Mouse (Mus musculus) liver, embryonic 16.5 days (tissue): Measurements from ENCODE around the gene Usp24. TPM values are rescaled to one million over a fixed set of nuclear protein-coding genes. Genes with fewer than 3 reads are reported as not detected.

ENCODE experiments used
- ATAC-seq: fragments of 200-750 bp; cut with Nextera tagmentation; 2 replicates; pipeline ENCODE4 v1.8.0; 2017; ENCODE audit warnings: low read depth, mild to moderate bottlenecking, moderate number of reproducible peaks, moderate library complexity
- H3K27ac ChIP-seq: fragments of 300-500 bp; sonication (generic); 2 replicates; pipeline ENCODE4 v1.5.1; 2014; ENCODE audit warnings: mild to moderate bottlenecking, low read length
- H3K27me3 ChIP-seq: fragments of 300-500 bp; sonication (generic); 2 replicates; pipeline ENCODE4 v1.6.1; 2014; ENCODE audit warnings: low read depth, low read length, mixed read lengths; ENCODE audit not compliant: control insufficient read depth, insufficient read depth
- H3K36me3 ChIP-seq: fragments of 300-500 bp; sonication (generic); 2 replicates; pipeline ENCODE4 v1.6.1; 2014; ENCODE audit warnings: mild to moderate bottlenecking; ENCODE audit not compliant: control insufficient read depth, insufficient read depth
- H3K4me1 ChIP-seq: fragments of 300-500 bp; sonication (generic); 2 replicates; pipeline ENCODE4 v1.6.1; 2014; ENCODE audit warnings: low read depth, low read length, mixed read lengths; ENCODE audit not compliant: control insufficient read depth
- H3K4me2 ChIP-seq: fragments of 300-500 bp; sonication (generic); 2 replicates; pipeline ENCODE4 v1.6.1; 2014; ENCODE audit warnings: low read depth, low read length, mixed read lengths
- H3K4me3 ChIP-seq: fragments of 300-500 bp; sonication (generic); 2 replicates; pipeline ENCODE4 v1.5.1; 2014; ENCODE audit warnings: low read depth, mild to moderate bottlenecking, low read length
- H3K9ac ChIP-seq: fragments of 300-500 bp; sonication (generic); 2 replicates; pipeline ENCODE4 v1.6.1; 2014; ENCODE audit warnings: low read depth, low read length
- H3K9me3 ChIP-seq: fragments of 300-500 bp; sonication (generic); replicated peaks from 2 replicates; pipeline ENCODE4 v1.6.1; 2016; ENCODE audit warnings: low read length; ENCODE audit not compliant: control insufficient read depth
- WGBS: fragments of 180-500 bp; shearing (Covaris S2); extraction: QIAGEN DNeasy Blood & Tissue Kit; methylation state at CpG from one replicate; pipeline ENCODE4 v1.1.7; 2014; ENCODE audit not compliant: insufficient replicate concordance; 5-methylcytosine and 5-hydroxymethylcytosine counted together
- polyA plus RNA-seq: library from polyadenylated mRNA; unstranded; fragments of >200 nt; fragmentation: Nextera tagmentation; extraction: Ambion mirVana; gene quantifications from 2 replicates; pipeline ENCODE4 v1.2.1, GENCODE M21; 2015

Usp24 gene
- polyA plus RNA-seq, 1 experiment from 2014 or later: 3.8 TPM

- Histone ChIP-seq H3K9me3 (no peaks in the 10 kb centered on the region), H3K27me3 (no peaks in the 10 kb centered on the region), H3K9ac (no peak overlapping the region), H3K4me1 (no peaks in the 10 kb centered on the region), H3K27ac (no peak overlapping the region), H3K4me3 (no peak overlapping the region), H3K4me2 (no peak overlapping the region), H3K36me3 (peaks cover 48% of the 10 kb centered on the region)
- 82% methylated on average over 14 of the region's 14 CpGs for WGBS
- no peak for ATAC-seq
Observed at GRCm38 (mm10) chr4:106378839-106379572, 63.0 kb downstream of the Usp24 start.

GRCm38 (mm10) chr4:106381131-106381530, 65.1 kb downstream of the Usp24 start:
- no peaks in the 10 kb centered on the region for H3K4me1 ChIP-seq
- no peaks in the 10 kb centered on the region for H3K27me3 ChIP-seq
- no peak overlapping the region for H3K27ac ChIP-seq
- H3K4me3 ChIP-seq: no peak overlapping the region
- peaks cover 51% of the 10 kb centered on the region for H3K36me3 ChIP-seq
- 70% methylated on average over 5 of the region's 5 CpGs for WGBS
- no peaks in the 10 kb centered on the region for H3K9me3 ChIP-seq
- no peak overlapping the region for H3K4me2 ChIP-seq
- ATAC-seq: no peak
- no peak overlapping the region for H3K9ac ChIP-seq

GRCm38 (mm10) chr4:106389908-106390307, 73.9 kb downstream of the Usp24 start:
- H3K4me3 ChIP-seq: no peak overlapping the region
- no peaks in the 10 kb centered on the region for H3K4me1 ChIP-seq
- no peak overlapping the region for H3K27ac ChIP-seq
- H3K9me3 ChIP-seq: no peaks in the 10 kb centered on the region
- no peak overlapping the region for H3K4me2 ChIP-seq
- ATAC-seq: no peak
- 94% methylated on average over 3 of the region's 3 CpGs for WGBS
- no peak overlapping the region for H3K9ac ChIP-seq
- no peaks in the 10 kb centered on the region for H3K27me3 ChIP-seq
- peaks cover 62% of the 10 kb centered on the region for H3K36me3 ChIP-seq

DNA sequence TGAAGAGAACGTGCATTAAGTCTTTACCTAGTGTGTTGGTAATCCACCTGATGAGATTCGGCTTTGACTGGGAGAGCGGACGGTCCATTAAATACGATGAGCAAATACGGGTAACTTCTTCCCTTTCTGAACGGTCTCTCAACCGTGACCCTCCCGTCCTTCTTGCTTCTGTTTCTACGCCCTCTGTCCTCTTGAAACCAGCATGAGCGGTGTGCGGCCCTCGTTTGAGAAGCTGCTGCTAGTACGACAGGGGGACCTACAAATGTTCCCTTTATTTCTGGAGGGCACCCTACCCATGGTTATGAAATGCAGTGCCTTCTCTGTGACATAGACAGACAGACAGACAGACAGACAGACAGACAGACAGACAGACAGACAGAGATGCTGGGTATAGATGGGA, 93.6 kb downstream of the Usp24 start:
- ATAC-seq: no peak
- no peak overlapping the region for H3K4me2 ChIP-seq
- no peaks in the 10 kb centered on the region for H3K9me3 ChIP-seq
- no peak overlapping the region for H3K9ac ChIP-seq
- H3K36me3 ChIP-seq: peaks cover 54% of the 10 kb centered on the region
- 89% methylated on average over 14 of the region's 14 CpGs for WGBS
- H3K27me3 ChIP-seq: no peaks in the 10 kb centered on the region
- no peak overlapping the region for H3K4me3 ChIP-seq
- no peaks in the 10 kb centered on the region for H3K4me1 ChIP-seq
- H3K27ac ChIP-seq: no peak overlapping the region

GRCm38 (mm10) chr4:106419256-106419655, 103.2 kb downstream of the Usp24 start:
- H3K9me3 ChIP-seq: no peaks in the 10 kb centered on the region
- H3K4me3 ChIP-seq: no peak overlapping the region
- H3K27ac ChIP-seq: no peak overlapping the region
- peaks cover 37% of the 10 kb centered on the region for H3K36me3 ChIP-seq
- H3K4me1 ChIP-seq: no peaks in the 10 kb centered on the region
- 68% methylated on average over 3 of the region's 3 CpGs for WGBS
- no peaks in the 10 kb centered on the region for H3K27me3 ChIP-seq
- no peak for ATAC-seq
- H3K4me2 ChIP-seq: no peak overlapping the region
- no peak overlapping the region for H3K9ac ChIP-seq

DNA sequence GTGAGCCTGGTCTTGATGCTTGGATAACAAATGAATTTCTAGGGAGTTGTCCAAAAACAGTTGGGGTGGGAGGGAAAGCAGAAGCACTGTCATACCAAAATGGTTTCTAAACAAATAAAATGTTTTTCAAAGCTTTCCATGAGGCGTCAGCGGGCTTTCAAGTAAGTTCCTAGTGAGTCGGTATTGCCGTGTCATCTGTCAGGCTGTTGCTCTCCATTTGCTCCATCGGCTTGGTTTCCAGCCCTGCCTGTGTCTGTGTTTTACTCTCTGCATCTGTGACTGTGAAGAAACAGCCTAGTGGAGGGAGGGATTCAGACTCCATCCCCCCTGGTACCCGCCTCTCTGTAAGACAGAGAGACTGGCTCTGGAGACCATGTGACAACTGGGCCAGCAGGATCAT, 103.8 kb downstream of the Usp24 start:
- H3K4me3 ChIP-seq: no peak overlapping the region
- no peak overlapping the region for H3K4me2 ChIP-seq
- H3K27me3 ChIP-seq: no peaks in the 10 kb centered on the region
- H3K27ac ChIP-seq: no peak overlapping the region
- no peaks in the 10 kb centered on the region for H3K9me3 ChIP-seq
- WGBS: 90% methylated on average over 6 of the region's 6 CpGs
- peaks cover 40% of the 10 kb centered on the region for H3K36me3 ChIP-seq
- no peaks in the 10 kb centered on the region for H3K4me1 ChIP-seq
- no peak for ATAC-seq
- H3K9ac ChIP-seq: no peak overlapping the region

DNA sequence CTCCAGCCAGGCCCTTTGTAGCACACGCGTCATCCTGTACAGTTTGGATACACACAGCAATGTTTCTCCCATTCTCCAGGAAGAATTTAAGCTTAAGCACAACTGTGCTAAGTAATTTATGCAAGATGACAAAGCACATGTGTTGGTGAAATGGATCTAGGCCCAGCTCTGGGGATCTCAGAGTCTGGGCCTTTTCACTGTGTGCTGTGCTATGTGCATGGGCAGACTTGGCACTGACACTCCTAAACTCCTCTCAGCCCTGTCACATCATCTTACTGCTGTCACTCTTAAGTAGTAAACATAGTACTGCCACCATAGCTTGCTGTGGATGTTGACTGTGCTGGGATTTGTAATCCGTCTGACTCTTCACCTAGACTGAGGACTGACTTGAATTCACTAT, 106.6 kb downstream of the Usp24 start:
- no peaks in the 10 kb centered on the region for H3K9me3 ChIP-seq
- H3K4me3 ChIP-seq: no peak overlapping the region
- H3K4me2 ChIP-seq: no peak overlapping the region
- H3K27ac ChIP-seq: no peak overlapping the region
- no peak for ATAC-seq
- H3K36me3 ChIP-seq: peaks cover 49% of the 10 kb centered on the region
- H3K4me1 ChIP-seq: no peaks in the 10 kb centered on the region
- whole genome bisulfite sequencing: 87% methylated on average over 3 of the region's 3 CpGs
- H3K9ac ChIP-seq: no peak overlapping the region
- H3K27me3 ChIP-seq: no peaks in the 10 kb centered on the region

GRCm38 (mm10) chr4:106424560-106424959, 108.5 kb downstream of the Usp24 start:
- H3K36me3 ChIP-seq: peaks cover 34% of the 10 kb centered on the region
- no peak for ATAC-seq
- WGBS: 73% methylated on average over 1 of the region's 1 CpGs

GRCm38 (mm10) chr4:106426286-106426685, 110.3 kb downstream of the Usp24 start:
- Histone ChIP-seq H3K9ac (no peak overlapping the region), H3K4me3 (no peak overlapping the region), H3K36me3 (peaks cover 38% of the 10 kb centered on the region), H3K9me3 (no peaks in the 10 kb centered on the region), H3K27ac (no peak overlapping the region), H3K4me1 (no peaks in the 10 kb centered on the region), H3K4me2 (no peak overlapping the region), H3K27me3 (no peaks in the 10 kb centered on the region)
- no peak for ATAC-seq
- 77% methylated on average over 5 of the region's 5 CpGs for WGBS

More at GRCm38 (mm10) chr4:106424560-106424959, 108.5 kb downstream of the Usp24 start:
- Histone ChIP-seq H3K9me3 (no peaks in the 10 kb centered on the region), H3K4me1 (no peaks in the 10 kb centered on the region), H3K9ac (no peak overlapping the region), H3K27ac (no peak overlapping the region), H3K27me3 (no peaks in the 10 kb centered on the region), H3K4me2 (no peak overlapping the region), H3K4me3 (no peak overlapping the region)
